Mouse (Mus musculus) kidney, adult 2 months (tissue): ENCODE results near the gene Cubn. TPM values are rescaled to one million over a fixed set of nuclear protein-coding genes. Genes with fewer than 3 reads are reported as not detected.

Experiments used
- DNase-seq: peaks from one replicate; pipeline ENCODE4 v3.0.0; 2021
- H3K27ac ChIP-seq: fragments of 200-500 bp; 2 replicates; pipeline ENCODE4 v1.5.1; 2012; ENCODE audit warnings: low read depth, low read length, control low read depth, inconsistent platforms; ENCODE audit not compliant: insufficient read depth
- H3K27me3 ChIP-seq: fragments of 200-500 bp; replicated peaks from 2 replicates; pipeline ENCODE4 v1.6.1; 2012; ENCODE audit warnings: mild to moderate bottlenecking, moderate library complexity, low read length, inconsistent platforms; ENCODE audit not compliant: control insufficient read depth, insufficient read depth
- H3K36me3 ChIP-seq: fragments of 200-500 bp; 2 replicates; pipeline ENCODE4 v1.6.1; 2012; ENCODE audit warnings: mild to moderate bottlenecking, moderate library complexity, low read length, inconsistent platforms; ENCODE audit not compliant: control insufficient read depth, insufficient read depth
- H3K4me1 ChIP-seq: fragments of 200-500 bp; 2 replicates; pipeline ENCODE4 v1.6.1; 2011; ENCODE audit warnings: low read length; ENCODE audit not compliant: control insufficient read depth, insufficient read depth
- H3K4me3 ChIP-seq: fragments of 200-500 bp; 2 replicates; pipeline ENCODE4 v1.5.1; 2011; ENCODE audit warnings: mild to moderate bottlenecking, low read depth, low read length, control low read depth; ENCODE audit not compliant: insufficient read depth
- CTCF ChIP-seq: fragments of 200-500 bp; conservative IDR thresholded peaks from 2 replicates; pipeline ENCODE4 v1.5.1; 2011; ENCODE audit warnings: low read depth, mild to moderate bottlenecking, control low read depth, low read length, moderate library complexity, mixed read lengths; ENCODE audit not compliant: insufficient read depth, insufficient read length
- POLR2A ChIP-seq: fragments of 200-500 bp; IDR thresholded peaks from one replicate; pipeline ENCODE4 v1.6.1; 2011; ENCODE audit warnings: low read depth, low read length, control low read depth
- WGBS: fragments of 180-500 bp; shearing (Covaris S2); methylation state at CpG from one replicate; pipeline ENCODE4 v1.1.7; 2018; 5-methylcytosine and 5-hydroxymethylcytosine counted together
- polyA plus RNA-seq: library from polyadenylated mRNA; depleted of rRNA; stranded (reverse); fragments of >200 nt; gene quantifications from 2 replicates; pipeline ENCODE4 v1.2.3, GENCODE M21; 2012

Gene Cubn
- polyA plus RNA-seq, 1 experiment: 56.2 TPM

- H3K27me3 ChIP-seq: no peaks in the 10 kb centered on the region
- H3K36me3 ChIP-seq: no peaks in the 10 kb centered on the region
- no peak for TF ChIP-seq POLR2A
- TF ChIP-seq CTCF: no peak
- no peaks in the 10 kb centered on the region for H3K4me1 ChIP-seq
- 85% methylated on average over 2 of the region's 2 CpGs for WGBS
- no peak overlapping the region for H3K27ac ChIP-seq
- no peak for DNase-seq
- no peak overlapping the region for H3K4me3 ChIP-seq
Observed at GRCm38 (mm10) chr2:13458088-13458487, 33.5 kb downstream of the Cubn start.

- no peaks in the 10 kb centered on the region for H3K4me1 ChIP-seq
- WGBS: 80% methylated on average over 1 of the region's 1 CpGs
- no peak overlapping the region for H3K27ac ChIP-seq
- no peak overlapping the region for H3K4me3 ChIP-seq
- TF ChIP-seq POLR2A (no peak), CTCF (no peak)
- H3K36me3 ChIP-seq: no peaks in the 10 kb centered on the region
- no peak for DNase-seq
- H3K27me3 ChIP-seq: no peaks in the 10 kb centered on the region
Observed at GRCm38 (mm10) chr2:13456821-13457220, 34.8 kb downstream of the Cubn start.

- DNase-seq: no peak
- Histone ChIP-seq H3K27ac (no peak overlapping the region), H3K36me3 (peaks cover 1% of the 10 kb centered on the region), H3K4me3 (no peak overlapping the region), H3K27me3 (no peaks in the 10 kb centered on the region), H3K4me1 (no peaks in the 10 kb centered on the region)
- WGBS: 61% methylated on average over 13 of the region's 13 CpGs
- TF ChIP-seq POLR2A (no peak), CTCF (no peak)
Observed at GRCm38 (mm10) chr2:13451495-13452491, 39.8 kb downstream of the Cubn start.

- 69% methylated on average over 3 of the region's 3 CpGs for WGBS
Observed at GRCm38 (mm10) chr2:13450895-13451294, 40.7 kb downstream of the Cubn start.

GRCm38 (mm10) chr2:13450470-13450869, 41.1 kb downstream of the Cubn start:
- H3K27ac ChIP-seq: no peak overlapping the region
- no peak for TF ChIP-seq CTCF
- TF ChIP-seq POLR2A: no peak

More at GRCm38 (mm10) chr2:13450895-13451294, 40.7 kb downstream of the Cubn start:
- TF ChIP-seq POLR2A (no peak), CTCF (no peak)
- Histone ChIP-seq H3K4me1 (no peaks in the 10 kb centered on the region), H3K36me3 (peaks cover 1% of the 10 kb centered on the region), H3K27ac (no peak overlapping the region), H3K27me3 (no peaks in the 10 kb centered on the region), H3K4me3 (no peak overlapping the region)
- DNase-seq: no peak

GRCm38 (mm10) chr2:13445156-13445555, 46.5 kb downstream of the Cubn start:
- Histone ChIP-seq H3K36me3 (peaks cover 1% of the 10 kb centered on the region; the same call in 1 of the 2 replicates), H3K27ac (no peak overlapping the region), H3K4me1 (no peaks in the 10 kb centered on the region), H3K27me3 (no peaks in the 10 kb centered on the region), H3K4me3 (no peak overlapping the region)
- TF ChIP-seq CTCF: no peak
- TF ChIP-seq POLR2A: no peak
- 88% methylated on average over 4 of the region's 4 CpGs for whole genome bisulfite sequencing
- no peak for DNase-seq

More at GRCm38 (mm10) chr2:13450470-13450869, 41.1 kb downstream of the Cubn start:
- WGBS: 81% methylated on average over 2 of the region's 2 CpGs
- Histone ChIP-seq H3K4me1 (no peaks in the 10 kb centered on the region), H3K27me3 (no peaks in the 10 kb centered on the region), H3K4me3 (no peak overlapping the region), H3K36me3 (peaks cover 1% of the 10 kb centered on the region)
- no peak for DNase-seq

GRCm38 (mm10) chr2:13438983-13439382, 52.6 kb downstream of the Cubn start:
- 48% methylated on average over 1 of the region's 1 CpGs for WGBS
- no peak for DNase-seq
- H3K27ac ChIP-seq: no peak overlapping the region

More at GRCm38 (mm10) chr2:13438983-13439382, 52.6 kb downstream of the Cubn start:
- no peak overlapping the region for H3K4me3 ChIP-seq
- H3K36me3 ChIP-seq: no peaks in the 10 kb centered on the region; the same call in 1 of the 2 replicates
- H3K4me1 ChIP-seq: no peaks in the 10 kb centered on the region
- TF ChIP-seq CTCF (no peak), POLR2A (no peak)
- no peaks in the 10 kb centered on the region for H3K27me3 ChIP-seq
